Mouse (Mus musculus): ENCODE results near the gene Evx1.

GRCm38 (mm10) chr6:52323292-52323691 is 10.0 kb downstream of the Evx1 start:
- TF ChIP-seq CTCF (conservative IDR thresholded peaks at IDR 0.05; ENCODE audit: insufficient read depth, insufficient read length, low read depth, low read length) (no peak), POLR2A (IDR thresholded peaks at IDR 0.05; ENCODE audit: low read depth, low read length) (no peak)

Measured in kidney, adult 2 months (tissue).